Mouse (Mus musculus) kidney, postnatal 4 days (tissue): ENCODE measurements around the gene Zkscan14.

Source experiments
- DNase-seq, 2 experiments: peaks; one replicate each; pipeline ENCODE4 v3.0.0; 2021; ENCODE audit warnings: mixed read lengths in 2 of 2

Gene Zkscan14

DNA sequence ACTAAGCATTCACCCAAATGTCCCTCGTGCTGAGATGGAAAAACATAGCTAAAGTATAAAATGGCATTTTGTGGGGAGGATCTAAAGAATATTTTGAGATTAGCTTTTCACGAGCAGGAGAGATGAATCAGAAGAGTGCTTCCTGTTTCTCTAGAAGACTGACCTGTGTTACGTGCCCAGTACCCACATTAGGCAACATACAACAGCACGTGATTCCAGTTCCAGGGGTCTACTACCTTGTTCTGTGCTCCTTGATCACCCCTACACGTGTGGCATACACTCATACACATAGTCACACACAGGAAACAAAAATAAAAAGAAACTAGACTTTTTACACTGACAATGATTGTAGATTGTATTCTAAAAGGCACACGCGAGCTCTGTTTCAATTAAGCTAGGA, 1.3 kb downstream of the Zkscan14 start:
- DNase-seq: no peak

DNA sequence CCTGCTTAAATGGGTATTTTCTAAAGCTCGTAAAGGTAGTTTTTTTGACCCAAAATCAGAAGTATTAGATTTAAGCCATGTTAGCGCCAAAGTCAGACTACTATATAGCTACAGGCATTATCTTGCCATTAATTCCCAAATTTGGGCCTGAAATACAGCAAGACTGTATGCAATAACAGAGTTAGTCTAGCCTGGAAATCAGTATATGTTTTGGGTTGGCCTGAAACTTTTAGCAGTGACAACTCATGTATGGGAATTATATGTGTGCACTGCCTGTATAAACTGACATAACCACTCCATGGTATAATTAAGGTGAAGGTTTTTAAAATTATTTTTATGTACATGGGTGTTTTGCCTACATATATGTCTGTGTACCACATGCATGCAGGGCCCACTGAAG, 9.7 kb downstream of the Zkscan14 start, which contains the start of gene Atp5j2:
Gene Atp5j2, minus strand, starts transcription at position 101 of the 400 bp plus-strand sequence.
- DNase-seq: no peak

DNA sequence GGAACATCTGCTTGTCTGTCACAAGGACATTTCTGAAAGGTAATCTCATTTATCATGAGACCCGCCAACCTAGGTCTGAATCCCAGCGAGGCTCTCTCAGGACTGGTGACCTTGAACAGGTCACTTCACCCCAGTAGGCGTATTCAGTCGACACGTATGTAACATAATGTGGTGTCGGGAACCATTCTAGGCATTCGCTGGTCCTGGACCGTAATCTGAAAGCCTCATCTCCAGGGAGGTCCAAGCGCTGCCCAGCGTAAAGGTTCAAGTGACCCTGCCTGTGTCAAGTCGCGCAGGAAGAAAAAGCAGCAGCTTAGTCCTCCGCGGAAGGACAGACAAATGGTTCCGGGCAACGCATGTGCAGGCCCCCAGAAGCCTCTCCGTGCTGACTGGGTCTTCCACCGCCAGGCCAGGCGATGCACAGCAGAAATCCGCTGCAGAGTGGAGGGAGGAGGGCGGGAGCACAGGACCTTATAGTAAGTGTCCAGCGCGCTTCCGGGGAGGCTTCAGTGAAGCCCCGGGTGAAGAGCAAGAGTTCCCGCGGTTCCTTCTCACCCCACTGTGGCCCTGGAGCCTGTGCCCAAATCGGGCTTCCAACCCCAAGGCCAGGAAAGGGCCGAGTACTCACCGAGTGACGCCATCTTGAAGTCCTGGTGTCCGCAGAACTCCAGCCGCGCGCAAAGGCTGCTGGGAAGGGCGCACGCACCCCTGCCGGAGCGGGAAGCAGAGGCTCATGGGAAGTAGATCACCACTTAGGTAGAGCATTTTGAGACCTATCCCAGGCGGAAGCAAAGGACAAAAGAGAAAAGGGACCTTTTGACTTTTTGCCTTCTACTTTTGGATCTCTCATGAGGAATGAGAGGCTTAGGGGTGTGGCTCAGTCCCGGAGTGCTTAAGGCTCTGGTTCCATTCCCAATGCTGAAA, 10.5 kb downstream of the Zkscan14 start:
- DNase-seq: peak; percentile 93 to 96

DNA sequence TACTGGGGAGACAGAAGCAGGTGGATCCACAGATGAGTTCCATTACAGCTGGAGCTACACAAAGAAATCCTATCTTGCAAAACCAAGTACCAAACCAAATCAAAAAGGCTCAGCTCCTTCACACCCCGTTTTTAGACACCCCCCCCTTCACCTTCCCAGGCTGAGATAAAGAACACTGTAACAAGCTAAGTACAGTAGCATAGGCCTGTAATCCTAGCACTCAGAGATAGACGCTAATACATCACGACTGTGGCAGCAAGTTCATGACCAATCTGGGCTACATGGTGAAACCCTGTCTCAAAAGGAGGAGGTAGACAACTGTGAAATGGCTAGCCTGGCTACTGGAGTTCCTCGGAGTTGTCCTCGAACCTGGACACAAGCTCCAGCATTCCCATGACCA, 11.3 kb downstream of the Zkscan14 start:
- no peak for DNase-seq

DNA sequence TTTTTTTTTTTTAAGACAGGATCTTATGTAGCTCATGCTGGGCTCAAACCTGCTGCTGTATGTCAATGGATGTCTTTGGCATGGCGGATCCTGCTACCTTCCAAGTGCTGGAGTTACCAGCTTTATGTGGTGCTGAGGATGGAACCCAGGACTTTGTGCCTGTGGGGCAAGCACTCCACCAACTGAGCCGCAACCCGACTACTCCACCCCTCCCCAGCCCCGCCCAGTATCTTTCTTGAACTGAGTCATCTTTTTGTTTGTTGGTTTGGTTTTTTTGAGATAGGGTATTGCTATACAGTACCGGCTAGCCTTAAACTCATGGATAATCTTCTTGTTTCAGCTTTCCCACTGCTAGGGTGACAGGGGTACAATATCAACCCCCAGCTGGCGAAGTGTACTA, 12.3 kb downstream of the Zkscan14 start:
- DNase-seq: no peak

DNA sequence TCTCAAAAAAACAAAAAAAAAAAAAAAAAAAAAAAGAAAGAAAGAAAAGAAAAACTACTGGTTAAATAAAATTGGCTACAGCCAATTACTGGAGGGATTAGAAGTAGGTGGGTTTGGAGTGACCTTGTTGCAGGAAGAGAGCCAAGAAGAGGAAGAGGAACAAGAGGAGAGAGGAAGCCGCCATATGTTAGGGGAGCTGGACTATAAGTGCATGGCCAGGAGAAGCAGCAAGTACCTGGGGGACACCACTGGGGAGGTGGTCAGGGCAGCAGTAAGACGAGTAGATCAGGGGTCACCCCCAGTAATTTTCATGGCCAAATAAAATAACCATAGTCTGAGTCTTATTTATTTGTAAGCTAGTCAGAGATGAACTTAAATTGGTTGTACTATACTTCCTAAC, 16.4 kb downstream of the Zkscan14 start:
- DNase-seq: no peak

DNA sequence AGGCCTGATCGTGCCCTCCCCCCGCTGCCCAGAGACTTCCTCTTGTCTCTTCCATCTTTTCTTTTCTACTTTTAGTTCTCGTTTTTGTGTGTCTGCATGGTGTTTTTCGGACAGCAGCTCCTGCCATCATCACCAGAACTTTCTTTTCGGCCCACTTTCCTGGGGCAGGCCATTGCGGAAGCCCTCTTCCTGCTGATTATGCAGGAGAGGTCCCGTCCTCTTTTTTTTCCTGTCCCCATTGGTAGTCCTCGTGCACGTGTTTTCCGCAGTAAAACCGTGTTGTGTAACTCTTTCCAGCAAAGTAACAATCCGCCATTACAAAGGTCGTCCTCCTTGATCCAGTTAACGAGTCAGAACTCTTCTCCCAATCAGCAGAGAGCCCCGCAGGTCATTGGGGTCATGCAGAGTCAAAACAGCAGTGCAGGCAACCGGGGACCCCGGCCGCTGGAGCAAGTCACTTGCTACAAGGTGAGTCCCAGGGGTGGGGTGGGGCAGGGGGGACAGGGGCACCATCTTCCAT, 23.1 kb downstream of the Zkscan14 start:
- DNase-seq: no peak

DNA sequence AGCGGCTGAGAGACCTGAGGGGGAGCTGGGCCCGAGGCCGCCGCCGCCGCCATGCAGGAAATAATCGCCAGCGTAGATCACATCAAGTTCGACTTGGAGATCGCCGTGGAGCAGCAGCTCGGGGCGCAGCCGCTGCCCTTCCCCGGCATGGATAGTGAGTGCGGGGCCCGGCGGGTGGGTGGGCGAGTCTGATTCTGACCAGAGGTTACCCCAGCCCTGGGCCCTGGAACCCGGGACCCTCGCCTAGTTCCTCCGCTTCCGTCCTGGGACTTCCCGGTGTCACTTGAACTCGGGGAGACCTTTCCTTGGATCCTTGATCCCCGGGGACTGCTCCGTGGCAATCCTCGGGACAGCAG, 34.4 kb downstream of the Zkscan14 start:
- DNase-seq: no peak

DNA sequence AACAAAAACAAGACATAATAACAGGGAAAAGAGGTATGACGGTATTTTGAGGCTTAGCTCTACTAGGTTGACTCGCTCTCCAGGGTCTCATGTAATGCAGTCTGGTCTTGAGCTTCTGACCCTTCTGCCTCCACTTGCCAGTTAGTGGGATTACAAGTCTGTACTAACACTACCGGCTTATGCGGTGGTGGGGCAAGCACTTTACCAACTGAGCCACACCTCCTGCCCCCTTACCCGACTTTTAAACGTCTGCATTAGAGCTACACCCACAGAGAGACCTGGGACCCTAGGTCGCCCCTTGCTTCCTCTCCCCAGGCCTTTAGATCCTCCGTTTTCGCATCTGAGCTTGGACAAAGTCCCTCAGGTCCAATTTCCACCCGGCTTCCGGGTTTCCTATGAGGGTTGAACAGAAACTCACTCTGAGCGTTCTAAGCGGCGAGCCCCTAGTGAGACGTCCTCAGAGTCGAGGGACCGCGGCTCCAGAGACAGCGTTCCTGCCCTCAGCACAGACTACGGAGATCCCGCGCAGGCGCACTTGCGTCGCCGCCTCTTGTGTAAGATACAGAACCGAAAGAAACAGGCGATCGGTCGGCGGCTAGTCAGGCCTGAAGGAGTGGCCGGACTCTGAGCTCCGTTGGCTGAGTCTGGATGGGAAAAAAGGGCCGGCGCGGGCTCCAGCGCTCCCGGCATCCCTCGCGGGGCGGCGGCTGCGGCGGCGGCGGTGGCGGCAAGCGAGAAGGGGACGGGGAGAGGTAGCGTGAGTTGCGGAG, 34.9 kb downstream of the Zkscan14 start, which contains the start of the genes Ptcd1 and Cpsf4:
Gene Ptcd1, minus strand, starts transcription at position 573 of the 770 bp plus-strand sequence.
Gene Cpsf4, plus strand, starts transcription at position 678 of the 770 bp plus-strand sequence.
- DNase-seq: peak; percentile 99 to 100

DNA sequence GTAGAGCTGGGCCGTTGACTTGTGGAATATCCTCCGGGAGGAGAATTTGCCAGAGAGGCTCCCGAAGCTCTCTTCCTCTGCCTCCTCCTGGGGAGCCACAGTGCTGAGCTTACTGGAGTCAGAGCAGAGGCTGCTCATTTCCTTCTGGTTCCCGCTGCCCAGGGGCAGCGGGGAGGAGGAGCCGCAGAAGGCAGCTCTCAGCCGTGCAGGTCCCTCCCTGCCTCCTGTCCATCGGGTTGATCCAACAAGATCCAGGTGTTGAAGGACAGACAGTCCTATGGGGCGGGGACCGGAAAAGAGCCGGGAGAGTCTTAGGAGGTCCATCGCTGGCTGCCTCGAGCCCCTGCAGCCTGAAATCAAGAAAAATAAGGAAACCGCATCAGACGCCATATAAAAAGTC, 36.5 kb downstream of the Zkscan14 start:
- DNase-seq: no peak

DNA sequence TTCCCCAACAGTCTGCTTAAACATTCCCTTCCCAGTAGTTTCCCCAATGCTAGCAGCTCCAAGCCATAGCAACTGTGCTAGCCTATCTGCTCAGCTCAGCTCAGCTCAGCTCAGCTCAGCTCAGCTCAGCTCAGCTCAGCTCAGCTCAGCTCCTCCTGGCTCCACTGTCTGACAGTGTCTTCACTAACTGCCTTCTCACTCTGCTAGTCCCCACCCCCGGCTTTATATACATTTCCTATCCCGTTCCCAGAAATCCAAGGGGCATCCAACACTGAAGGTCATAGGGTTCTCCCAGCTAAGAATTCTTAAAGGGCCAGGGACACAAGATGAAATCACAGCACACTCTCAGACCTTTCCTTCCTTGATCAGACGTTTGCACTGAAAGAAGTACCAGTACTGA, 37.0 kb downstream of the Zkscan14 start:
- DNase-seq: no peak

DNA sequence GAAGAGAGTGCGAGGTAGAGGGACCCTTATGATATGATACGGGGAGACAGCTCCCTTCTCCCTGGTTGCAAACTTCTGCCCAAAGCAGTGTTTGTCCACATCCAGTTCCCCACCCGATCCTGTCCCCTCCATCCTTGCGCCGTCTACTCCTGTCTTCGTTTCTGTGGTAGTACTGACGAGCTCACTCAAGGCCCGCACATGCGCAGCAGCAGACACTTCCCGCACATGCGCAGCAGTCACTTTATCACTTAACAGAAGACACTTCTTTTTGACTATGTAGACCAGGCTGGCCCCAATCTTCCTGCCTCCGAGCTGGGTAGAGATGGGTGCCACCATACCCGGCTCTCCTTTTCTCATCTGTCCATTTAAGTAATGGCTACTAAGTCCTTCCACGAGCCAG, 40.3 kb downstream of the Zkscan14 start:
- DNase-seq: no peak

DNA sequence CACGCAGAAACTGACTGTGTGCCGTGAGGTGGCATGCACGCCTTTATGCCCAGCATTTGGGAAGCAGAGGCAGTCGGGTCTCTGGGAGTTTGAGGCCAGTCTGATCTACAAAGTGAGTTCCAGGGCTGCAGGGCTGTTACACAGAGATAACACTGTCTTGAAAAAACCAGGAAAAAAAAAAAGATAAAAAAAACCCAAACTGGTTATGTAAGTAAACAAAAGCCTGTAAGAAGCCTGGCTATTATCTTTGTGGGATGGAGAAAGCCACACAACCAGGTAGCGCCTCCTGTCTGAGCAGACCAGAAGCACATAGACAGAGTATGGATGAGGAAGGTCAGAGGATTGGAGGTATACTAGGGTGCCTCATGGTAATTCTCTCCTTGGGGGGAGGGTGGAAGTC, 49.0 kb downstream of the Zkscan14 start:
- no peak for DNase-seq

DNA sequence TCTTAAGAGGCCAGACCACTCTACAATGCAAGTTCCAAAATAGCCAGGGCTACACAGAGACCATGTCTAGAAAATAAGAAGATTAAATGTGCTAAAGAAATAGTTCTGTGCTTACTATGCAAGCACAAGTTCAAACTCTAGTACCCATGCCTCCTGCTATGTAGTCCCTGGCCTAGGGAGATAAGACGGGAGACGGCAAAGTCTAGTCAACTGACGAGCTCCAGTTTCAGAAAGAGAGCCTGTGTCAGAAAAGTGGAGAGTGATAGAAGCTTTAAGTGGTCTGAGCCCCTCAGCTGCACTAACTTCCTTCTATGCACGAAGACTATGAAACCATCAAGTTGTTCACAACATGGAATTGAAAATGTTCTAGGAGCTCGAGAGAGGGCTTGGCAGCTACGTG, 52.4 kb downstream of the Zkscan14 start:
- no peak for DNase-seq

DNA sequence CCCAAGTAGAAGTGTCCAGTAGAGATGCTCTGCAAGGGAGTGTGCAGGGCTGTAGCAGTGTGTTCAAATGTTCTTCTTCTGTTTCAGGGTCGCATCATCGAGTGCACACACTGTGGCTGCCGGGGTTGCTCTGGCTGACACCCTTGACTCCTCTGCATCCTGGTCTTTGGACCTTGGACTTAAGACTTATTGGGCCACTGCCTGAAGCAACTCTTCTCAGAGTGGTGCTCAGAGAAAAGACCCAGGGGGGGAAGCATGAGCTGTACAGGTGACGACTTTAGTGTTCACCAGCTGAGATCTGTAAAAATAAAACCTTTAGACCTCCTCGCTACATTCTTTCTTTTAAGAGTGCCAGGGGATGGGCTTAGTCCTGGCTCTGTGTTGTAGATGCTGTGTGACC, 53.9 kb downstream of the Zkscan14 start:
- no peak for DNase-seq
